14 mouse cellular contexts compared by ENCODE assay signal in the genomic region with DNA sequence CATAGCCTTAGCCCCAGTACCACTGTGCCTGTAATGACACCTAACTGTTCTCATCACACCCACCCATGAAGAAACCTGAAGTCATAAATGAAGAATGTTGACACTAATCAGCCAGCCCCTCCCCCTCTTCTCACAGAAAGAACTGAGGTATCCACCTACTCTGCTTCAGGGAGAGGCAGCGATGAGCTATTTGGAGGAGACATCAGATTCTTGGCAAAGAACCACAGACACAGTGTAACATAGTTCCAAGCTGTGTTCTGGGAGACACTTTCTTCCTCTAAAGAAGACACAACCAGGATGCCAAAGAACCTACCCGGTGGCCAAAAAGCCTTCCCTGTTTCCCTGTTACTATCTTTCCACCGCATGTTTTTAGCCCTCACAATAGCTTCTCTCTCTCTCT.
DNase-seq lines count a peak whose midpoint lies in the region; ATAC-seq lines count a peak whose summit lies in the region.
"Had no signal": no experiment of that assay in that cellular context is flagged by ENCODE, and none has a peak within 500 bp of the region (broad histone marks: within the 10 kb centered on the region; RNA-seq: fewer than 3 reads in every experiment).

No protein-coding gene starts in this region.

- peaks cover 20% of the 10 kb centered on the region for H3K4me1 ChIP-seq in forebrain, embryonic 15.5 days
- H3K4me1 ChIP-seq in forebrain, embryonic 13.5 days = peaks cover 23% of the 10 kb centered on the region

- no peak; the same call in 1 of the 2 replicates for ATAC-seq in forebrain, embryonic 15.5 days (replicated peaks)
- ATAC-seq in forebrain, embryonic 13.5 days = no peak
- no peak for ATAC-seq in megakaryocyte-erythroid progenitor cell, adult 5-6 weeks (replicated peaks; ENCODE audit: low FRiP score, low TSS enrichment, poor library complexity, severe bottlenecking)
- ATAC-seq: hindbrain, postnatal 0 days had no signal

- WGBS in forebrain, embryonic 15.5 days = 71% methylated on average over 3 of the region's 3 CpGs
- 94% methylated on average over 3 of the region's 3 CpGs for WGBS in forebrain, embryonic 13.5 days

- no peaks in the 10 kb centered on the region for H3K27me3 ChIP-seq in forebrain, embryonic 15.5 days
- H3K27me3 ChIP-seq in forebrain, embryonic 13.5 days = no peaks in the 10 kb centered on the region
- H3K27me3 ChIP-seq: limb, embryonic 13.5 days had no signal

- H3K4me2 ChIP-seq in forebrain, embryonic 15.5 days (replicated peaks) = no peak overlapping the region
- no peak overlapping the region for H3K4me2 ChIP-seq in forebrain, embryonic 13.5 days
- H3K4me2 ChIP-seq: limb, embryonic 13.5 days had no signal

- H3K36me3 ChIP-seq in forebrain, embryonic 15.5 days = no peaks in the 10 kb centered on the region
- H3K36me3 ChIP-seq in forebrain, embryonic 13.5 days (ENCODE audit: poor library complexity, severe bottlenecking) = no peaks in the 10 kb centered on the region
- H3K36me3 ChIP-seq: limb, embryonic 13.5 days had no signal

- no peak overlapping the region for H3K4me3 ChIP-seq in forebrain, embryonic 15.5 days
- H3K4me3 ChIP-seq in forebrain, embryonic 13.5 days = no peak overlapping the region
- H3K4me3 ChIP-seq: limb, embryonic 13.5 days had no signal

- H3K9me3 ChIP-seq in forebrain, embryonic 15.5 days = no peaks in the 10 kb centered on the region
- H3K9me3 ChIP-seq in forebrain, embryonic 13.5 days (replicated peaks) = no peaks in the 10 kb centered on the region
- H3K9me3 ChIP-seq: limb, embryonic 13.5 days had no signal

- intact Hi-C loops in left cerebral cortex, postnatal 4 days (cut with DNase I) = no loop called here

- H3K27ac ChIP-seq in forebrain, embryonic 15.5 days (replicated peaks) = 0 out of 2 replicates have a peak overlapping the region, but pooled peaks have one; percentile 15
- no peak overlapping the region for H3K27ac ChIP-seq in forebrain, embryonic 13.5 days
- H3K27ac ChIP-seq: hindbrain, postnatal 0 days; limb, embryonic 13.5 days had no signal

- H3K9ac ChIP-seq in forebrain, embryonic 15.5 days (replicated peaks) = no peak overlapping the region
- no peak overlapping the region for H3K9ac ChIP-seq in forebrain, embryonic 13.5 days
- H3K9ac ChIP-seq: limb, embryonic 13.5 days had no signal

- DNase-seq in left cerebral cortex, adult 11 months (ENCODE audit: low spot score) = peak; percentile 70
- no peak for DNase-seq in left cerebral cortex, postnatal 4 days
- DNase-seq in layer of hippocampus, adult 9-11 months = peak; percentile 61
- peak; percentile 44 to 76 for DNase-seq in right cerebral cortex, postnatal 36 days (ENCODE audit: low spot score in 2 of 2)
- DNase-seq in adrenal gland, adult 18-20 months (ENCODE audit: low spot score in 2 of 2) = no peak
- DNase-seq: cerebellum, adult 2 months; heart, postnatal 14 days; kidney, postnatal 14 days; lung, adult 2 months had no signal

Comparison
In these comparisons a context has a peak if more than half of its experiments do, and no peak if none do; other contexts are left out.
1. DNase-seq: peak in left cerebral cortex, adult 11 months (single experiment), layer of hippocampus, adult 9-11 months (single experiment) and right cerebral cortex, postnatal 36 days (2 of 2); none in left cerebral cortex, postnatal 4 days (single experiment) and adrenal gland, adult 18-20 months (0 of 2).